Mouse (Mus musculus) heart, postnatal 25 days (tissue): ENCODE results near the gene Crkl. TPM values are rescaled to one million over a fixed set of nuclear protein-coding genes. Genes with fewer than 3 reads are reported as not detected.

ENCODE experiments used
- DNase-seq: peaks from one replicate; pipeline ENCODE4 v3.0.0; 2022; ENCODE audit warnings: low spot score
- intact Hi-C: fragments of 180-260 bp; cut with DNase I; formaldehyde crosslinking; loops from one replicate; pipeline ENCODE4 v1.15.1; 2025
- total RNA-seq, 2 experiments: library from RNA; stranded (reverse); gene quantifications; 2 replicates each; pipeline ENCODE4 v1.2.3; 2021

Crkl gene
- 10 to 100 TPM; 25.3 to 29.3 TPM for total RNA-seq

DNA sequence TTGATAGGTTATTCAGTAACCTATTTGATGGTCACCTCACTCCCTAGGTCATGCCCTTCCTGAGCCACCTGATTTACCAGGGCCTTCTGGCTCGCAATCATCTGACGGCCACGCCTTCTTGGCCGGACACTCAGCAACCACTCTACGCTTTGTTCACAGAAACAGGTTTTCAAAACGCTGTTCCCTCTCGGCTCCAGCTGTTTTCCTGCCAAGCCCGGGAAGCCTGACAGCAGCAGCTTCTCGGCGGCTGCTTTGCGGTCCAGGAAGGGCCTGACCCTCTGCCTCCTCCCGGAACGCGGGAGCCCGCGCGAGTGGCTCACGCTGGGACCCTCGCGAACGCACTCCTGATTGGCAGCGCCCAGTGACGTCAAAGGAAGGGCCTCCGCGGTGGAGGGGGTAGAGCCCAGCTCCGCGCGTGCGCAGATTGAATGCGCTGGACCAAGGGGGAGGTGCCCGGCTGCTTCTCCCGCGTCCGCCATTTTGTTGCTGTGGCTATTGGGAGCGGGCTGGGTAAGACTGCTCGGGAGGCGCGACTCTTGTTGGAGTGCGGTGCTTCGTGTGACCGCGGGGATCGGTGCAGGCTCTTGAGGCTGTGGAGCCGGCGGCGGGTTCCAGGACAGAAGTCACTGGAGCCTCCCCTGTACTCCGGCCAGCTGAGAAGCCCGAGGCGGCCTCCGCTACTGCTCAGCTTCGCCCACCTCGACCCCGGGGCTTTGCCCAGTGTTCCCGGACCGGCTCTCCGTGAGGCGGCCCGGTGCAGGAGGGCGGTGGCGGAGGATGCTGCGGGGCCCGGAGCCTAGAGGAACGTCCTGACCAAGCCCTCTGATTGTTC, at the start of gene Crkl:
Crkl (plus strand) TSS at position 447 of the 832 bp plus-strand sequence.
- peak; percentile 97 for DNase-seq
- intact Hi-C loops = loop anchor here (1.0 to 5.0 kb wide), 2 partner anchors 48 to 56 kb away; partner anchors contain the start of gene Lztr1

DNA sequence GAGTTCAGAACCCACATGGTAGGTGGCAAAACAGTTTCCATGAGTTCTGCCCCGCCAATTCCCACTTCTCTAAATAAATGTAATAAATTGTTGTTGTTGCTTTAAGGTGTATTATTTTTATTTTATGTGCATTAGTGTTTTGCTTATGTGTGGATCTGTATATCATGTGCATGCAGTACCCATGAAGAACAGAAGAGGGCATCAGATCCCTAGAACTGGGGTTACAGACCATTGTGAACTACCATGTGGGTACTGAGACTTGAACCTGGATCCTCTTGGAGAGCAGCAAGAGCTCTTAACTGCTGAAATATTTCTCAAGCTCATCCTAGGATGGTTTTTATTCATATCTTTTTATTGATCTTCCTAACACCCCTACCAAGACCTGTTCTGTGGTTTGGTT, 48.9 kb upstream of the Crkl start:
- DNase-seq = no peak
- intact Hi-C loops = loop anchor here (1.0 to 2.0 kb wide), 3 partner anchors 29 to 128 kb away; partner anchors contain the start of genes Crkl and Thap7

DNA sequence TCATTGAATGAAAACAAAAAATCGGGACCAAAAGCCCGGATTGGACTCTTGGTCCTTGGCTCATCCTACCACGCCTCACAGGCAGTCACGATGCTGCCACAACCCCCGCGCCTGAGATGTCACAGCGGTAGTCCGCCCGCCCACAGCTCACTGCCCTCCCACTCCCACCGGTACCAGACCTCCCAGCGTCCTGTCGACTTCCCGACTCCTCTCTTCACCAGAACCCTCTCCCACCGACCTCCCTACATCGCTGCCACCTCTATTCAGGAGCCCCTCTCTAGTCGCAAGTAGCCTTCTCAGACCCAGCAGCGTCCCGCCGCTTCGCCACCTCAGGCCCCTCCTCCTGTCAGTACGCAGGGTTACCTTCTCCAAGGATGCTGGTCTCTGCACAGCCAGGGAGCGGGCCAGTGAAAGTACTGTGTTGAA, 46.5 kb upstream of the Crkl start:
- peak; percentile 47 for DNase-seq
- intact Hi-C loops = no loop called here

GRCm38 (mm10) chr16:17405736-17406443, 45.9 kb upstream of the Crkl start, which contains the start of the genes Snap29 and Pi4ka:
Gene Snap29, plus strand, starts transcription at chr16:17405986.
Gene Pi4ka, minus strand, starts transcription at chr16:17406314.
- intact Hi-C loops = no loop called here

GRCm38 (mm10) chr16:17406512-17407231, 45.1 kb upstream of the Crkl start:
- intact Hi-C loops = no loop called here

More at GRCm38 (mm10) chr16:17405736-17406443, 45.9 kb upstream of the Crkl start, which contains the start of the genes Snap29 and Pi4ka:
- DNase-seq = peak; percentile 99

DNA sequence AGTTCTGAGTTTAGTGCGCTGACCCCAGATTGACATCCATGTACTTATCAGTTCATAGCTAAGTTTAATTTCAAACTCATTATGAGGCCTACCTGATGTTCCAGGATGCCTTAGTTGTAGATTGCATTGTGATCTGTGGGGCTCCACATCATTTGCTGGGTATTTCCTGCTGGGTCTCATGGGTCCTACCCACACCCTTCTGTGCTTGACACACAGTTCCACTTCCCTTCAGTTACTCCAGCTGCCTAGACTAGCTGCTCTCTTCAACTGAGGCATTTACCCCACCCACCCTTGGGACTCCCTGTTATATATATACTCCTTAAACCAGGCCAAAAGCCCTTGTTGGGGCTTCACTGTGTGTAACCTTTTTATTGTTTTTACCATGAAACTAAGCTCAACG, 42.7 kb upstream of the Crkl start:
- no peak for DNase-seq
- intact Hi-C loops = no loop called here

More at GRCm38 (mm10) chr16:17406512-17407231, 45.1 kb upstream of the Crkl start:
- DNase-seq = no peak

- intact Hi-C loops = no loop called here
- no peak for DNase-seq
Measured at GRCm38 (mm10) chr16:17410209-17410608, 41.6 kb upstream of the Crkl start.

DNA sequence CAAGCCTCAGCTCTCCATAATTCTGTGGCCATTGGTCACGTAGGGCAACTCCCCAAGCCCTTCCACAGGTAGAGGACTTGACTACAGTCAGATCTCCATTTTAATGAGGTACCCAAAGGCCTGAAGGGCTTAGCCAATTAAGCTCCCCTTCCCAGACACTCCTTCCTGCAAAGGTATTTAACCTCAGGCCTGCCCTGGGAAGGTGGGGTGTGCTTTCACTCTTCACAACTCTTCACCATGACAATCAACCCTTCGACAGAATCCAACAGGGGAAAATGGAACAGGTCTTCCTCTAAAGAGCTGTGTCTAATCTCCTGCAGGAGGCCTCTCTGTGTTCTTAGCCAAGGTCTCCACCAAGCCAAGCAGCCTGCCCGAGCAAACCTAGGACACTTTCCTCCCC, 28.8 kb upstream of the Crkl start:
- no peak for DNase-seq
- intact Hi-C loops = no loop called here

- intact Hi-C loops = loop anchor here (1.0 kb wide), 1 partner anchor 29 kb away; no protein-coding TSS in a partner anchor
Measured at GRCm38 (mm10) chr16:17432576-17432975, 19.2 kb upstream of the Crkl start.

DNA sequence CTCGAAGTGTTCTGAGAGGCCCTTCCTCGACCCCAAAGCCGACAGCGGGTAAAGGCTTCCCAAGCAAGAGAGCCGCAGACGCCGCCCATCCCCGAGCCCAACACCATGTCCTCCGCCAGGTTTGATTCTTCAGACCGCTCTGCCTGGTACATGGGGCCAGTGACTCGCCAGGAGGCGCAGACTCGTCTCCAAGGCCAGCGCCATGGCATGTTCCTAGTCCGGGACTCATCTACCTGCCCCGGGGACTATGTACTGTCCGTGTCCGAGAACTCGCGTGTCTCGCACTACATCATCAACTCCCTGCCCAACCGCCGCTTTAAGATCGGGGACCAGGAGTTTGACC, 557 bp downstream of the Crkl start:
- DNase-seq = peak; percentile 9
- intact Hi-C loops = loop anchor here (5.0 kb wide), 1 partner anchor 55 kb away; the partner anchor contains the start of gene Lztr1

More at GRCm38 (mm10) chr16:17432576-17432975, 19.2 kb upstream of the Crkl start:
- no peak for DNase-seq

DNA sequence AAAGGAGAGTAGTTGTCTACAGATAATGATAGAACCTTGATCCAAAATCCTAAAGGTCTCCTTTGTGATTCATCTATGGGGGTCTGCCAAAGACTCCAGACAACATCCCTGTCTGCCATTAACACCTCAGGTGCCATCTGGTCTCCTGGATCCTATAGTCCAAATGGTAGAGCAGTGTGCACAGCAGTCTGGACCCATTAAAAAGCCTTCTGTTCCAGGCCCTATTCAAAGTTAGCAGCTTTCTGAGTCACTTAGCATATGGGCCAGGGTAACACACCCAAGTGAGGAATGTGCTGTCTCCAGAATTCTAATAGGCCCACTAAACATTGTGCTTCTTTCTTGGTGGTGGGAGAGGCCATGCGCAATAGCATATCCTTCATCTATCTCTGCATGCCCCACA, 5.1 kb downstream of the Crkl start:
- DNase-seq = no peak
- intact Hi-C loops = no loop called here

GRCm38 (mm10) chr16:17460254-17460653, 8.5 kb downstream of the Crkl start:
- no peak for DNase-seq
- intact Hi-C loops = no loop called here

DNA sequence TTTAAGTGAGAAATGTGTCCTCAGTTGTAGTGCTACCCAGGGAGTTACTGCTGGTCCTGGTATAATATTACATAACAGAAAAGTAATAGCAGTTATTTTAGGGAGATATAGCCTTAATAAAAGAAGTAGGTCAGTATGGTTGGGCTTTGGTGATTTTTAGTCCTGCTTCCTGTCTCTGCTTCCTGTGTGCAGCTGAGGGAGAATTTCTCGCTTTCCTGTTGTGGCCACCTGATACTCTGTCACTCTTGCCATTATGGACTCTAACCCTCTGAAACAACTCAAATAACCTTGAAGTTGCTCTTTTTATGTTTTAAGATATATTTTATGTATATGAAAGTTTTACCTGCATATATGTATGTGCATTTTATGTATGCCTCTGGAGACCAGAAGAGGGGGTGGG, 9.8 kb downstream of the Crkl start:
- intact Hi-C loops = no loop called here
- no peak for DNase-seq

DNA sequence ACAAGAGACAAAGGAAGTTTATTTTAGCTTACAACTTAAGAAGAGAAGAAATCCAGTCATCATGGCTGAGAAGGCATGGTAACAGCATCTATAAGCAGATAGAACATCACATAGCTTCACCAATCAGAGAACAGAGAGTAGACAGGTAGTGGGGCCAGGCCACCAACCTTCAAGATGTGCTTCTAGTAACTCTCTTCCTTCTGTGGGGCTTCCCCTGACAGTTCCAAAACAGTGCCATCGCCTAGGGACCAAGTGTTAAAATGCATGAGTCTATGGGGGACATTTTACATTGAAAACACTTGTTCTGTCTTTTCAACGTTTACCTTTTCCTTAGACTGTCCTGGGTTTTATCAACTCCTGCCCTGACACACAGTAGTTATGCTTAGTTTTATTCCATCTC, 11.4 kb downstream of the Crkl start:
- DNase-seq = no peak
- intact Hi-C loops = no loop called here

DNA sequence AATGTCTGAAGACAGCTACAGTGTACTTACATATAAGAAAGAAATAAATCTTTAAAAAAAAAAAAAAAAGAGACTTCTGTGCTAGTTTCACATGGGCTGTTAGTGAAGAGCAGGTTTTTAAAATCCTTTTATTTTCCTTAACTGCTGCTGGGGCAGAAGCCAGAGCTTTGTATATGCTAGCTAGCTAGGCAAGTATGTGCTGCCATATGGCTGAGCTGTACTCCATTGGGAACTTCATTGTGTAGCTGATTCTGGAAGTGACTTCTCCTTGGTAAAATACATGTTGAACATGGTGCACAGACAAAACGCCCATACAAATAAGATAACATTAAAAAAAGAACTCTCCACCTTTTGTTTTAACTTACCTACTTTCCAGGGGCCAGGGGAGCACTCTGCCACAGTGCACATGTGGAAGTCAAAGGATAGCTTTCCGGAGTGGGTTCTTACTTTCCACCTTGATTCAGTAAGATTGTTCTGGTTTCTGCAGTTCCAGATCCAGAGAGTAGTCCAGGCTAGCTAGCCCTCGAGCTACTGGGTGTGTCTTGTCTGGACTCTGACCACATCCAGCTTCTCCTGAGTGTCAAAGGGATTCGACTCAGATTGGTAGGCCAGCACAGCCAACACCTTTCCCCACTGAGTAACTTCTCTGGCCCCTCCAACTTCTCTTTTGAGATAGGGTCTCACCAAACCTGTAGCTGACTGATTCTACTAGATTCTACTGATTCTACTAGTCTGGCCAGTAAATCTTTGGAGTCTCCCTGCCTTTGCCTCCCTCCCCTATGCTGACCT, 15.3 kb downstream of the Crkl start:
- no peak for DNase-seq
- intact Hi-C loops = no loop called here

DNA sequence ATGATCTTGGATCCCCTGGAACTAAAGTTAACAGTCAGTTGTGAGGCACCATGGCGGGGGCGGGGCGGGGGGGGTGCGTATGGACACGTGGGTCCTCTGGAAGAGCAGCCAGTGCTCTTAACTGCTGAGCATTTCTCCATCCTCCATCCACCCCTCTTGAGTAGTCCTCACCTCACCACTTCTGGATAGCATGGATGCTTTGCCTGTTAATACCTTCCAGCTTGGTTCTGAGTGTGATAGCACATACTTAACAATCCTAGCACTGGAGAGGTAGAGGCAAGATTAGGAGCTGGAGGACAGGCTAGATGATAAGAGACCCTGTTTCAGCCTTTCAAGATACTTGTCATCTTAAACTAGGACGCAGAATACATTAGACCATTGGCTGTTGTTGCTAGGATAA, 20.7 kb downstream of the Crkl start:
- DNase-seq = no peak
- intact Hi-C loops = no loop called here

- intact Hi-C loops = no loop called here
- DNase-seq = no peak
Measured at GRCm38 (mm10) chr16:17474091-17474490, 22.3 kb downstream of the Crkl start.

DNA sequence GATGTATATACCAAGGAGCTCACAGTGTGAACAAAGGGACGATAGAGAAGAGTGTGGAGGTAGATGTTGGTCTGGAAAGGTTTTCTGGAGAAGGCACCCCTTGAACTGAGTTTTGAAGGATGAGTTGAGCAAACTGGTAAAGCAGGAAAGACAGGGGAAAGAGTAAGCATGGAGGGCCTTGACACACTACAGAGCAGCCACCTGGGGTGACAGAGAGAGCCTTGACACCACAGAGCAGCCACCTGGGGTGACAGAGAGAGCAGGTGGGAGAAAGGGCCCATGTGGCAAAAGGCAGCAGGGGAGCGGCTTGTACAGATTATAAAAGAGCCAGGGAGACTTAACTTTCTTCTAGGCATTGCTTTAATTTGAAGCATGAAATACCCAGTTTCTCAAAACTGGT, 23.0 kb downstream of the Crkl start:
- intact Hi-C loops = no loop called here
- DNase-seq = no peak

- intact Hi-C loops = no loop called here
Measured at GRCm38 (mm10) chr16:17475326-17475725, 23.5 kb downstream of the Crkl start.

More at GRCm38 (mm10) chr16:17475326-17475725, 23.5 kb downstream of the Crkl start:
- no peak for DNase-seq
